Mouse (Mus musculus): Measurements from ENCODE around the gene Glb1l.

GRCm38 (mm10) chr1:75248041-75248772, 37.6 kb upstream of the Glb1l start:
- TF ChIP-seq POLR2A (IDR thresholded peaks at IDR 0.05; ENCODE audit: extremely low read depth, insufficient read depth, low read length) (no peak), CTCF (IDR thresholded peaks at IDR 0.05; ENCODE audit: extremely low read depth, insufficient read depth, low read length) (no peak)

Measured in cortical plate, adult 2 months (tissue).